Mouse (Mus musculus) heart, postnatal 4 days (tissue): ENCODE data around the gene Spg7. TPM values are rescaled to one million over a fixed set of nuclear protein-coding genes. Genes with fewer than 3 reads are reported as not detected.

Source experiments
- DNase-seq: peaks from one replicate; pipeline ENCODE4 v3.0.0; 2021
- microRNA-seq, 2 experiments: library from miRNA; unstranded; fragments of <30 nt; microRNA quantifications; one replicate each; pipeline ENCODE4 v1.2.0; 2021 to 2022
- total RNA-seq, 2 experiments: library from RNA; stranded (reverse); gene quantifications; 2 replicates each; pipeline ENCODE4 v1.2.3; 2021

Spg7 gene
- total RNA-seq, 2 experiments from 2014 or later = 68.5 to 76.5 TPM

DNA sequence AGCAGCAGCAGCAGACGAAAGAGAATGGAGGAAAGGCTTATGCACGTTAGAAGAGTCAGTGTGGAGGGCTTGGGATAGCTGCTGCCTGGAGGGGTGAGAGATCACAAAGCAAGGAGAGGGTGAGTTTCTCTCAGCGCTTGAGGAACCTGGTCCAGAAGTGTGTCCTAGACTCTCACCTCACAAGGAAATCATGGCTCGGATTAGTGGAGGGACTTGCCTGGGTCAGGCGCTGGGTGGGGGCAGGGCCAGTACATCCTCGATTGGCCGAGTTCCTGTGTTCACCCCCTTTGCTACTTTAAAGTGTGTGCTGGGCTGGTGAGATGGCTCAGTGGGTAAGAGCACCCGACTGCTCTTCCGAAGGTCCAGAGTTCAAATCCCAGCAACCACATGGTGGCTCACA is 73.1 kb downstream of the Spg7 start:
- DNase-seq = no peak

DNA sequence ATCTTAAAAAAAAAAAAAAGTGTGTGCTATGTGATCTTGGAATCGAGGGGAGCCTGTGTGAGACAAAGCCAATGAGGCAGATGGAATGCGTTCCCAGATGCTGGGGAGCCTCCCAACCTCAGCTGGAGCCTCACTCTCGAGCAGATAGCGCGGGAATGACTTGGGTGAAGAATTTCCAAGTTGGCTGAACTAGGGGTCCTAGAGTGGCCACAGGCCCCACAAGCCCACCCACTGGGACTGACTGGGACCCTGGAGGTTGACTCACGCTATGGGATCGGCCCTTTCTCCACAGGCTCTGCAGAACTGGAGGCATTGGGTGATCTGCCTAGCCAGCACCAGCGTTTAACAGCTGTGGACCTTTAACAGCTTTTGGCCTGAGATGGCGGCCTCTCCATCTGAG is 73.5 kb downstream of the Spg7 start:
- peak; percentile 49 for DNase-seq

DNA sequence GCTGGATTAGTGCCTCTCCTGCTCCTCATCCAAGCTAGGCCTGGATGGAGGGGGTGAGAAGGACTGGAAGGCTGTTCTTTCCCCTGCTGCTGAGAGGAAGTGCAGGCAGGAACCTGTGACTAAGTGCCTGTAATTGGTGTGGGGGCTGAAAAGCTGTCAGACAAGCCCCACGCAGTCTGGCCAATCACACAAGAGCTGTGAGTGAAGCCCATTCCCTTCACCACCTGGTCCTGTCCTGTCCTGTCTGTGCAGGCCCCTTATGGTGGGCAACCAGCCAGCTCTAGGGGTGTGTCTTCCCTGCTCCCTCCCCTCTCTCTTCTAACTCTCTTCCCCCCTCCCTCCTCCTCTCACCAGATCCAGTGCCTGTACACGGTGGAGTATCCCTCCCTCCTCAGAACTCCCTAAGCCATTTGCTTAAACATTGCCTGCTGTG is 74.9 kb downstream of the Spg7 start:
- DNase-seq = peak; percentile 75

DNA sequence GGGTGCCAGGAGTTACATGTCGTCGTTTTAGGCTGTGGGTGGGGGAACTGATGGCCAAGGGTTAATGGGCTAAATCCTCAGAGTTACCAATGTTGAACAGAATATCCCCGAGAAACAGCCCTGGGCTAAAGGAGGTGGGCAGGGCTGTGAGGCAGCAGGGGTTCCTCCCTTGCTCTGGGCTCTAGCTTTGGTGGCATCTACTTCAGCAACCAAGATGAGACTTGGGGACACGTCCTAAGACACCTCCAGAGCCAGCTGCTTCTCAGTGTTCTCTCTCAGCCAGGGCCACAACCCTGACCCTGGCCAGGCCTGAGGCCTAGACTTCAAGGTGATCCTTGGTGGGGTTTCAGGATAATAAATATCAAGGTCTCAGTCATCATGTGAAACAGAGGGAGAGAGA is 76.0 kb downstream of the Spg7 start:
- DNase-seq = no peak

DNA sequence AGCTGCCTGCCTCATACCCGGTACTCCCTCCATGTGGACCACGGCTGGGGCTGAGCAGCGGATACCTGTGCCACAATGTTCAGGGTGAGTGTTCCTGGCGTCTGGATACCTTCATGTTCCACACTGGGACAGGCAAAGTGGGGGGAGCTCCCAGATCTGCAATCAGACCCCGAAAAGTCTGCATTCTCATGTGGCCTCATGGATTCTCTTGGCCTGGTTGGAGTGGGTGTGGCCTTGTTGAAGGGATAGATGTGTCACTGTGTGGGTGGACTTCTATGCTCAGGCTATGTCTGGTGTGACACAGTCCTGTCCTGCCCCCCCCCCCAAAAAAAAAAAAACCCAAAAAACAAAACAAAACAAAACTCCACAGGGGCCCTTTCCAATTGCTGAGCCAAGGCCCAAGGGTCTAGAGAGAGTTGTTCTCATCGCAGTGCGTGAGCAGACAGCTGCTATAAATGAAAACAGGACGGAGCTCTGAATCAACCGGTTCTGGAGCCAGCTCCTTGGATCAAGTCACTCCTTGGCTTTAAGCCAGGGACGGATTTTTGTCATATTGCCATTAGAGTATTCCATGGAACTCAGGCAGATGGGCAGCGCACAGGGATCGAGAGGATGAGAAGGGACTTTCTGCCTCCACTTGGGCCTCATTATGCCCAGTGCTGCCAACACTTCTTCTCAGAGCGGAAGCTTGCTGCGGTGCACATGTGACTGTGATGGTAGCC is 79.2 kb downstream of the Spg7 start:
- DNase-seq = peak; percentile 92

DNA sequence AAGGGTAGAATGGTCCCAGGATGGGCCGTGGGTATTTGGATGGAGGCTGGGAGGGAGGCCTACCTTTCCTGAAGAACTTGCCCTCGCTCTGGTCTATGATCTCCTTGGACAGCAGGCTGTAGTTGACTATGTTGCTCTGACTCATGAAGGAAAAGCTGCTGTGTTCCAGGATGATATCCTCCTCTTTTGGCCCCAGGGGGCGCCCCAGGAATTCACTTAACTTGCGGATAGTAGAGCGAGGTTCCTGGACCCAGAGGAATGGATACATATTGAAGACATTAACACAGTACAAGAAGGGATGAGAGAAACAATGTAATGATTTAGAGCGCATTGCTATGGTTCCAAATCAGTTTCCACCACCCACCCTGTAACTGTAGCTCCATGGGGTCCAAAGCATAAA is 82.5 kb downstream of the Spg7 start:
- peak; percentile 59 for DNase-seq

DNA sequence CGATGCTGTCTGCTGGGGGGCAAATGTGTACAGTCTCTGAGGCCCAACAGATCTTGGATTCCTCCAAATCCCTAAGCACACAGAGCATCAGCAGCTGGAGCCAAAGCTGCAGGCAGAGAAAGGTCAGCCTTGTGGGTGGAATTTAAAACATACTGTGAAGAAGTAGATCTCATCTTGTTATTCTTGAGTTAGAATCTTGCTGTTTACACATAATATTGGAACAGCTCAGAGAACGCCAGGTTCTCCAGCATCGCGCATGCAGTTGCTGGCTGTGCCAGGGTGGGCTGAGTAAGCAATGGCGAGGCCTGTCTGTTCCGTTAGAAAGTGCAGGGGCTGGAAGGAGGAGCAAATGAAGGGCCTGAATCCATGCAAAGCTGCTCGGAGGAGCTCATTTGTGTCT is 83.6 kb downstream of the Spg7 start:
- DNase-seq = no peak

Small RNA genes within 50 kb of the gene (microRNA-seq; reads per million reads assigned to microRNA genes)
- gene Mir7079 (0.20 to 0.69 reads per million in 2 experiments), gene Mir7080 (0 to 1.0 reads per million in 2 experiments)

Other genes starting within 250 kb of the Spg7 start
- under 1 TPM in 1 of 2 experiments, not detected in 1; 0.16 TPM for gene Cdh15, start 215.0 kb upstream of the Spg7 start, total RNA-seq
- 10 to 100 TPM; 85.2 to 86.3 TPM for gene Ankrd11, start 20.7 kb upstream of the Spg7 start, total RNA-seq
- 100 to 1,000 TPM; 641 to 660 TPM for gene Rpl13, start 39.4 kb downstream of the Spg7 start, total RNA-seq
- under 1 TPM; 0.14 to 0.16 TPM for gene Cpne7, start 54.4 kb downstream of the Spg7 start, total RNA-seq
- gene Sult5a1, start 95.4 kb downstream of the Spg7 start, total RNA-seq = 1 to 10 TPM; 1.3 to 1.6 TPM
- 10 to 100 TPM in 1 of 2 experiments, 1 to 10 TPM in 1; 7.5 to 11.6 TPM for gene Dpep1, start 123.3 kb downstream of the Spg7 start, total RNA-seq
- 10 to 100 TPM; 59.6 to 60.3 TPM for gene Chmp1a, start 149.8 kb downstream of the Spg7 start, total RNA-seq
- 10 to 100 TPM; 20.9 to 22.2 TPM for gene Spata33, start 149.9 kb downstream of the Spg7 start, total RNA-seq
- 10 to 100 TPM; 33.6 to 38.4 TPM for gene Cdk10, start 161.9 kb downstream of the Spg7 start, total RNA-seq
- gene Spata2l, start 173.3 kb downstream of the Spg7 start, total RNA-seq = 1 to 10 TPM; 3.7 to 4.2 TPM
- 10 to 100 TPM; 14.4 to 14.8 TPM for gene Zfp276, start 191.3 kb downstream of the Spg7 start, total RNA-seq
- 10 to 100 TPM; 26.4 to 27.3 TPM for gene Vps9d1, start 191.4 kb downstream of the Spg7 start, total RNA-seq